Mouse (Mus musculus): ENCODE measurements around the gene Arl5a. TPM values are rescaled to one million over a fixed set of nuclear protein-coding genes. Genes with fewer than 3 reads are reported as not detected.

Arl5a gene
- polyA plus RNA-seq, 1 experiment: 39.5 TPM

DNA sequence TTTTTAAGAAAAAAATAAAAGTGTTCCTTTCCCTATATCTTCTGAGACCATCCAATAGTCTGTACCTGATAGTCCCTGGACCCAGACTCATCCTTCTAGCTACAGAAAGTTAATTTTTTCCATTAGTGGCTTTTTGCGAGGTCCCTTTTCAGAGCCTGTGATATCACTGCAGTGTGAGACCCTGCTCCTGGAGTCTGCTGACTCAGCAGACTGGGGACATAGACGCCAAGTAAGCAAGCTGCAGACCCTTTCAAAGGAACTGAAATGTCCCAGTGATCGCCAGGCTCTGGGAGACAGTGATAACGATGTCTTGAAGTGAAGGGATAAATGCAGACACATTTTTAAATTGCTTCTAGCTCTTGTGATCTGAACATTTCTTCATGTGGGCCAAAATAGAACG lies 21.9 kb upstream of the Arl5a start:
- Histone ChIP-seq H3K4me1 (ENCODE audit: control insufficient read depth, insufficient read depth, low read length) (no peaks in the 10 kb centered on the region), H3K27ac (ENCODE audit: insufficient read depth, low read depth, low read length) (no peak overlapping the region), H3K4me3 (ENCODE audit: insufficient read depth, low read length) (no peak overlapping the region)
- TF ChIP-seq CTCF (IDR thresholded peaks at IDR 0.05; ENCODE audit: low read depth, low read length) (no peak), POLR2A (IDR thresholded peaks at IDR 0.05; ENCODE audit: borderline replicate concordance, low read depth, low read length) (no peak)

DNA sequence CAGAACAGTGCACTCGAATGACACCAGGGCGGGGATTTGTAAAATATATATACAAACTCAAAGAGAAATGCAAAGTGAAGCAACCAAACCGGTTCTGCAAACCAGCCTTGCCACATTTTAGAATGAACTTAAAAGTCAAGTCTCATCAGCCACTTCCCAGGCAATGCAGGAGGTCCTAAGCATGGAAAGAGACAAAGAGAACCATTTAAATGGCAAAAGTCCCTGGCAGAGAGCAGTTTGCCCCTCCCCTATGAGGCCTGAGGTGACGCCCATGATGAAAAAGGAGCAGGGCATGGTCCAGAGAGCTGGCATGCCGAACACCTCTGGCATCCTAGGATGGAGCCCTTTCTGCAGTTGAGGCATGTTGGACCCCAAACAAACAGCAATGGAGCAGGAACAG lies 17.4 kb upstream of the Arl5a start:
- no peak overlapping the region for H3K4me3 ChIP-seq (ENCODE audit: insufficient read depth, low read length)
- H3K4me1 ChIP-seq (ENCODE audit: control insufficient read depth, insufficient read depth, low read length): no peaks in the 10 kb centered on the region
- TF ChIP-seq CTCF (IDR thresholded peaks at IDR 0.05; ENCODE audit: low read depth, low read length): no peak
- H3K27ac ChIP-seq (ENCODE audit: insufficient read depth, low read depth, low read length): no peak overlapping the region

- Histone ChIP-seq H3K27ac (ENCODE audit: insufficient read depth, low read depth, low read length) (no peak overlapping the region), H3K4me3 (ENCODE audit: insufficient read depth, low read length) (no peak overlapping the region), H3K4me1 (ENCODE audit: control insufficient read depth, insufficient read depth, low read length) (no peaks in the 10 kb centered on the region)
- TF ChIP-seq POLR2A (IDR thresholded peaks at IDR 0.05; ENCODE audit: borderline replicate concordance, low read depth, low read length) (no peak), CTCF (IDR thresholded peaks at IDR 0.05; ENCODE audit: low read depth, low read length) (no peak)
Observed at GRCm38 (mm10) chr2:52440420-52441015, 15.8 kb upstream of the Arl5a start.

GRCm38 (mm10) chr2:52438437-52438836 lies 13.7 kb upstream of the Arl5a start:
- TF ChIP-seq POLR2A (IDR thresholded peaks at IDR 0.05; ENCODE audit: borderline replicate concordance, low read depth, low read length) (no peak), CTCF (IDR thresholded peaks at IDR 0.05; ENCODE audit: low read depth, low read length) (no peak)

DNA sequence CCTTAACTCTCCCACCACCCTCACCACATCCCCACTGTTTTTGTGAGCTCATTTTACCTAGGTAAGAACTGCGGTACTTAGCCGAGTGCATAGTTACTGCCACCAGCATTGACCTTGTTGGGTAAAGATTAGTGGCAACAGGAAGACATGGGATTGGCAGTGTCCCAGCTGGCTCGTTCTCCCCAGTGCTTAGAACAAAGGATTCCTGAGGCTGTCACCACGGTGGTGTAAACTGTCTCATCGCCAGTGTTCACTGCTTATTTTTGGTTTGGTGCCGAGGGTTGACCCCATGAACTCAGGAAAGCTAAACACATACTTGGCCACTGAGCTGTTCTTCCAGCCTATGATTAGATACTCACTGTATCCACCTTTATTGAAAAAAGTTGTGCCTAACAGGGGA lies 13.3 kb upstream of the Arl5a start:
- TF ChIP-seq POLR2A (IDR thresholded peaks at IDR 0.05; ENCODE audit: borderline replicate concordance, low read depth, low read length) (no peak), CTCF (IDR thresholded peaks at IDR 0.05; ENCODE audit: low read depth, low read length) (no peak)
- H3K4me1 ChIP-seq (ENCODE audit: control insufficient read depth, insufficient read depth, low read length): no peaks in the 10 kb centered on the region
- no peak overlapping the region for H3K27ac ChIP-seq (ENCODE audit: insufficient read depth, low read depth, low read length)
- no peak overlapping the region for H3K4me3 ChIP-seq (ENCODE audit: insufficient read depth, low read length)

More at GRCm38 (mm10) chr2:52438437-52438836, 13.7 kb upstream of the Arl5a start:
- no peak overlapping the region for H3K27ac ChIP-seq (ENCODE audit: insufficient read depth, low read depth, low read length)
- H3K4me1 ChIP-seq (ENCODE audit: control insufficient read depth, insufficient read depth, low read length): no peaks in the 10 kb centered on the region
- H3K4me3 ChIP-seq (ENCODE audit: insufficient read depth, low read length): no peak overlapping the region

- Histone ChIP-seq H3K4me1 (ENCODE audit: control insufficient read depth, insufficient read depth, low read length) (no peaks in the 10 kb centered on the region), H3K4me3 (ENCODE audit: insufficient read depth, low read length) (no peak overlapping the region), H3K27ac (ENCODE audit: insufficient read depth, low read depth, low read length) (no peak overlapping the region)
- TF ChIP-seq POLR2A (IDR thresholded peaks at IDR 0.05; ENCODE audit: borderline replicate concordance, low read depth, low read length) (no peak), CTCF (IDR thresholded peaks at IDR 0.05; ENCODE audit: low read depth, low read length) (no peak)
Observed at GRCm38 (mm10) chr2:52435919-52436632, 11.4 kb upstream of the Arl5a start.

DNA sequence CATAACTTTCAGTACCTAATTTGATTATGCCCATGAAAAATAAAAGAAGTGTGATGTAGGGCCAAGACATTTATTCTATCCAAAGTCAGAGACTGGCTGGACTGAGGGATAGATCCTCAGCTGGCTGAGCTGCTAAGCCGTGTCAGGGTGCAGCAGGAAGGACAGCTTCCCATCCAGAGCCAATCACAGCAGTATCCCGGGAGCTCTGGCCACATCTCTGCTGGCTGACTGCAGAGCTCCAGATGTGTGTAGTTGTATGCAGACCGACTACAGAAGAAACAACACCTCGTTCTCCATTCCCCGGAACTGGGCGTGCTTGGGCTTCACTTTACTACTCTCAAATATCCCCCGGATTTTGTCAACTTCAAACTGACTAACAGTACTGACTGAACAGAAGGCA lies 8.7 kb upstream of the Arl5a start:
- H3K4me3 ChIP-seq (ENCODE audit: insufficient read depth, low read length): no peak overlapping the region
- peaks cover 2% of the 10 kb centered on the region; the same call in 1 of the 2 replicates for H3K4me1 ChIP-seq (ENCODE audit: control insufficient read depth, insufficient read depth, low read length)
- TF ChIP-seq POLR2A (IDR thresholded peaks at IDR 0.05; ENCODE audit: borderline replicate concordance, low read depth, low read length) (no peak), CTCF (IDR thresholded peaks at IDR 0.05; ENCODE audit: low read depth, low read length) (no peak)
- H3K27ac ChIP-seq (ENCODE audit: insufficient read depth, low read depth, low read length): no peak overlapping the region

DNA sequence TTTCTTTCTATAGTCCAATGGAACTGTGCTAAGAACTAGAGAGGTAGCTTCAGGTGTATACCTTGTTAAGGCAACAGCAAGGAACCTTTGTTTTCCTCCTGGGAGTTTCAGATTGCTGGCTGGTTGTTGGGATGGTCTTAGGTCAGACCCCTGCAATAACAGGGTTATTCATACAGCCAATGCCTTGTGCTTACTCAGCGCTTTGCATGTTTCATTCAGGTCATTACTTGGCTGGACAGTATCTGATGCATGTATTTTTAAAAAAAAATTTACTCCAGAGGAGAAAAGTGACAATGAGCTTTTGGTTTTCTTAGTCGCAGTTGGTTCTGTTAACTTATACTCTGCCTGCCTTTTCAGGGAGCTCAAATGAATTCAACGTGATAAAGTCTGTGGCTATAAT lies 2.7 kb upstream of the Arl5a start:
- H3K4me3 ChIP-seq (ENCODE audit: insufficient read depth, low read length): no peak overlapping the region
- H3K27ac ChIP-seq (ENCODE audit: insufficient read depth, low read depth, low read length): no peak overlapping the region
- TF ChIP-seq POLR2A (IDR thresholded peaks at IDR 0.05; ENCODE audit: borderline replicate concordance, low read depth, low read length): no peak
- TF ChIP-seq CTCF (IDR thresholded peaks at IDR 0.05; ENCODE audit: low read depth, low read length): no peak
- H3K4me1 ChIP-seq (ENCODE audit: control insufficient read depth, insufficient read depth, low read length): peaks cover 10% of the 10 kb centered on the region

- no peak overlapping the region for H3K4me3 ChIP-seq (ENCODE audit: insufficient read depth, low read length)
- H3K4me1 ChIP-seq (ENCODE audit: control insufficient read depth, insufficient read depth, low read length): peaks cover 22% of the 10 kb centered on the region
- no peak for TF ChIP-seq POLR2A (IDR thresholded peaks at IDR 0.05; ENCODE audit: borderline replicate concordance, low read depth, low read length)
- no peak for TF ChIP-seq CTCF (IDR thresholded peaks at IDR 0.05; ENCODE audit: low read depth, low read length)
- H3K27ac ChIP-seq (ENCODE audit: insufficient read depth, low read depth, low read length): no peak overlapping the region
Observed at GRCm38 (mm10) chr2:52426041-52426440, 1.3 kb upstream of the Arl5a start.

- TF ChIP-seq CTCF (IDR thresholded peaks at IDR 0.05; ENCODE audit: low read depth, low read length) (no peak), POLR2A (IDR thresholded peaks at IDR 0.05; ENCODE audit: borderline replicate concordance, low read depth, low read length) (no peak)
- Histone ChIP-seq H3K4me3 (ENCODE audit: insufficient read depth, low read length) (peak overlapping the region; percentile 66), H3K4me1 (ENCODE audit: control insufficient read depth, insufficient read depth, low read length) (peaks cover 23% of the 10 kb centered on the region), H3K27ac (ENCODE audit: insufficient read depth, low read depth, low read length) (no peak overlapping the region)
Observed at GRCm38 (mm10) chr2:52425523-52425795, 758 bp upstream of the Arl5a start.

All from bone marrow macrophage, adult 2 months (primary cell).